Mouse (Mus musculus): ENCODE measurements at regions not wholly inside any gene's neighbourhood (a gene's known extent, or its start where the extent isn't known, plus 50 kb on each side); places are given as distances from the start of the nearest gene placed in this dataset.

DNA sequence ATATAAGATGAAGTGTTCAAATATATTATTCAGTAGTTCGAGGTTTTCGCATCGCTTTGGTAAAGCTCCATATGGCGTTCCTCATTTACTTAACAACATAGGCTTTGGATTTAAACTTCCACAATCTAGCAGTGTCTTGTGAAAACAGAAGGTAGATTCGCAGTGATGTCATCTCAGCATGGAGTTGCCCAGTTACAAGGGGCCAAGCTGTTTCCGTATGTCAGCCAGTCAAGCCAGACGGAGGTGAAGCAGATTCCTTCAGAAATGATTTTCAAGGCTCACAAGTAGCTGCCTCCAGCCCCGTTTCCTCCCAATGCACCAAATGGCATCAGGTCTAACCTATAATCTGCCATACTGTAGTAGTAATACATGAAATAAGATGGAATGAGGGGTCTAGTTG, 224.6 kb downstream of the Rwdd3 start:
- TF ChIP-seq GATA1 (IDR thresholded peaks at IDR 0.05; ENCODE audit: borderline replicate concordance, low read length) (no peak), CTCF (IDR thresholded peaks at IDR 0.05; ENCODE audit: low read depth, low read length) (no peak), TAL1 (conservative IDR thresholded peaks at IDR 0.05; ENCODE audit: low read depth, low read length) (no peak), GATA2 (IDR thresholded peaks at IDR 0.05; ENCODE audit: borderline replicate concordance, low read depth, low read length) (no peak)
